ENCODE assay signal across 8 mouse cellular contexts in genomic region chr3:97964878-97965353, GRCm38 (mm10). TPM values are rescaled to one million over a fixed set of nuclear protein-coding genes. Genes with fewer than 3 reads are reported as not detected.
DNase-seq lines count a peak whose midpoint lies in the region; ATAC-seq and TF ChIP-seq lines count a peak whose summit lies in the region.

No protein-coding gene starts in this region.

- WGBS in hindbrain, embryonic 10.5 days, result 65% methylated on average over 14 of the region's 14 CpGs
- WGBS in hindbrain, embryonic 12.5 days, result 68% methylated on average over 14 of the region's 14 CpGs
- 32% methylated on average over 14 of the region's 14 CpGs for WGBS in embryonic facial prominence, embryonic 11.5 days
- 92% methylated on average over 14 of the region's 14 CpGs for WGBS in forebrain, embryonic 14.5 days

- no peak overlapping the region for H3K27ac ChIP-seq in hindbrain, embryonic 10.5 days
- no peak overlapping the region for H3K27ac ChIP-seq in hindbrain, embryonic 12.5 days
- 0 out of 2 replicates have a peak overlapping the region, but pooled peaks have one; percentile 47 for H3K27ac ChIP-seq in embryonic facial prominence, embryonic 11.5 days (replicated peaks; ENCODE audit: low read depth, low read length)
- no peak overlapping the region for H3K27ac ChIP-seq in forebrain, embryonic 14.5 days (ENCODE audit: low read depth, low read length)
- H3K27ac ChIP-seq in left cerebral cortex, adult 2 months, result no peak overlapping the region

- no peak overlapping the region for H3K4me2 ChIP-seq in hindbrain, embryonic 12.5 days (replicated peaks)
- no peak overlapping the region for H3K4me2 ChIP-seq in embryonic facial prominence, embryonic 11.5 days (ENCODE audit: low read depth, low read length)
- no peak overlapping the region for H3K4me2 ChIP-seq in forebrain, embryonic 14.5 days (ENCODE audit: low read length)

- intact Hi-C loops in left cerebral cortex, adult 2 months (cut with DNase I), result no loop called here

- no peak for ATAC-seq in hindbrain, embryonic 12.5 days (ENCODE audit: low FRiP score)
- no peak for ATAC-seq in embryonic facial prominence, embryonic 11.5 days (replicated peaks; ENCODE audit: insufficient number of reproducible peaks, low FRiP score, low TSS enrichment, low read depth)
- peak; percentile 65 to 66 for ATAC-seq in hematopoietic stem cell, adult 5-6 weeks (replicated peaks in 1 of 2; ENCODE audit: insufficient read depth in 1 of 2, low FRiP score in 2 of 2, low TSS enrichment in 1 of 2, low read depth in 1 of 2, poor library complexity in 2 of 2, severe bottlenecking in 2 of 2)
- ATAC-seq in megakaryocyte-erythroid progenitor cell, adult 5-6 weeks (replicated peaks; ENCODE audit: low FRiP score, low TSS enrichment, poor library complexity, severe bottlenecking), result peak; percentile 24; the same call in 1 of the 2 replicates
- ATAC-seq in forebrain, embryonic 14.5 days, result no peak

- H3K4me1 ChIP-seq in hindbrain, embryonic 10.5 days (replicated peaks), result peaks cover 32% of the 10 kb centered on the region
- H3K4me1 ChIP-seq in hindbrain, embryonic 12.5 days, result peaks cover 10% of the 10 kb centered on the region
- no peaks in the 10 kb centered on the region for H3K4me1 ChIP-seq in embryonic facial prominence, embryonic 11.5 days (ENCODE audit: control insufficient read depth, insufficient read depth, low read length)
- H3K4me1 ChIP-seq in forebrain, embryonic 14.5 days (ENCODE audit: control insufficient read depth, insufficient read depth, low read length), result no peaks in the 10 kb centered on the region

- no peaks in the 10 kb centered on the region for H3K9me3 ChIP-seq in hindbrain, embryonic 10.5 days
- H3K9me3 ChIP-seq in hindbrain, embryonic 12.5 days (replicated peaks), result no peaks in the 10 kb centered on the region
- H3K9me3 ChIP-seq in embryonic facial prominence, embryonic 11.5 days (replicated peaks; ENCODE audit: control insufficient read depth, low read length), result no peaks in the 10 kb centered on the region
- no peaks in the 10 kb centered on the region for H3K9me3 ChIP-seq in forebrain, embryonic 14.5 days (replicated peaks; ENCODE audit: control insufficient read depth, low read length)

- H3K36me3 ChIP-seq in hindbrain, embryonic 10.5 days, result no peaks in the 10 kb centered on the region
- no peaks in the 10 kb centered on the region for H3K36me3 ChIP-seq in hindbrain, embryonic 12.5 days
- no peaks in the 10 kb centered on the region for H3K36me3 ChIP-seq in embryonic facial prominence, embryonic 11.5 days (replicated peaks; ENCODE audit: control insufficient read depth, insufficient read depth, low read depth, low read length)
- no peaks in the 10 kb centered on the region for H3K36me3 ChIP-seq in forebrain, embryonic 14.5 days (ENCODE audit: control insufficient read depth, insufficient read depth, low read length)

- H3K9ac ChIP-seq in hindbrain, embryonic 12.5 days, result no peak overlapping the region
- no peak overlapping the region for H3K9ac ChIP-seq in embryonic facial prominence, embryonic 11.5 days (replicated peaks; ENCODE audit: low read length)
- H3K9ac ChIP-seq in forebrain, embryonic 14.5 days (ENCODE audit: low read length), result no peak overlapping the region

- DNase-seq in hindbrain, embryonic 10.5 days (ENCODE audit: low spot score), result peak; percentile 63
- peak; percentile 16 for DNase-seq in 416B (ENCODE audit: low read depth)
- peak; percentile 75 for DNase-seq in embryonic facial prominence, embryonic 11.5 days (ENCODE audit: low spot score)
- DNase-seq in forebrain, embryonic 14.5 days (ENCODE audit: low spot score), result no peak
- DNase-seq in left cerebral cortex, adult 2 months (ENCODE audit: extremely low spot score in 1 of 2, low spot score in 2 of 2), result no peak

- H3K27me3 ChIP-seq in hindbrain, embryonic 10.5 days (ENCODE audit: insufficient read depth, poor library complexity, severe bottlenecking), result peaks cover 5% of the 10 kb centered on the region; the same call in 1 of the 2 replicates
- no peaks in the 10 kb centered on the region for H3K27me3 ChIP-seq in hindbrain, embryonic 12.5 days
- no peaks in the 10 kb centered on the region for H3K27me3 ChIP-seq in embryonic facial prominence, embryonic 11.5 days (ENCODE audit: control insufficient read depth, insufficient read depth, low read length)
- H3K27me3 ChIP-seq in forebrain, embryonic 14.5 days (replicated peaks; ENCODE audit: control insufficient read depth, insufficient read depth, low read length), result no peaks in the 10 kb centered on the region

- no peak overlapping the region for H3K4me3 ChIP-seq in hindbrain, embryonic 10.5 days
- no peak overlapping the region for H3K4me3 ChIP-seq in hindbrain, embryonic 12.5 days
- no peak overlapping the region for H3K4me3 ChIP-seq in embryonic facial prominence, embryonic 11.5 days (ENCODE audit: low read depth, low read length)
- no peak overlapping the region for H3K4me3 ChIP-seq in forebrain, embryonic 14.5 days (ENCODE audit: low read depth, low read length)
- H3K4me3 ChIP-seq in left cerebral cortex, adult 2 months, result no peak overlapping the region

- TF ChIP-seq CTCF in left cerebral cortex, adult 2 months (IDR thresholded peaks at IDR 0.05), result no peak

RNA-seq across cellular contexts. Expression of gene Notch2, which starts 48.4 kb away (rescaled TPM):
- polyA plus RNA-seq in hindbrain, embryonic 10.5 days (2016; fragmentation: Nextera tagmentation; extraction: Ambion mirVana), result 15.6 and 18.0 TPM in 2 replicates
- polyA plus RNA-seq in hindbrain, embryonic 12.5 days (2016; fragmentation: Nextera tagmentation; extraction: Ambion mirVana), result 26.5 and 30.1 TPM in 2 replicates
- polyA plus RNA-seq in embryonic facial prominence, embryonic 11.5 days (2014; fragmentation: Nextera tagmentation; extraction: Ambion mirVana), result 27.8 and 28.8 TPM in 2 replicates
- 46.6 and 58.7 TPM in 2 replicates for total RNA-seq in hematopoietic stem cell, adult 5-6 weeks (2017)
- 36.0 and 55.9 TPM in 2 replicates for total RNA-seq in megakaryocyte-erythroid progenitor cell, adult 5-6 weeks (2014; fragmentation: Nextera tagmentation)
- 33.4 TPM in 2 replicates for total RNA-seq in megakaryocyte-erythroid progenitor cell, adult 5-6 weeks (2017)
- polyA plus RNA-seq in forebrain, embryonic 14.5 days (2014; fragmentation: Nextera tagmentation; extraction: Ambion mirVana), result 13.6 and 18.1 TPM in 2 replicates
- 10 to 100 TPM; 13.7 to 14.6 TPM for total RNA-seq in left cerebral cortex, adult 2 months (2021)

Comparison
In these comparisons a context has a peak if more than half of its experiments do, and no peak if none do; other contexts are left out.
1. DNase-seq: peak in hindbrain, embryonic 10.5 days (single experiment), 416B (single experiment) and embryonic facial prominence, embryonic 11.5 days (single experiment); none in forebrain, embryonic 14.5 days (single experiment) and left cerebral cortex, adult 2 months (0 of 2).
2. ATAC-seq: peak in hematopoietic stem cell, adult 5-6 weeks (2 of 2) and megakaryocyte-erythroid progenitor cell, adult 5-6 weeks (single experiment); none in hindbrain, embryonic 12.5 days (single experiment), embryonic facial prominence, embryonic 11.5 days (single experiment) and forebrain, embryonic 14.5 days (single experiment).